8 mouse cellular contexts compared by ENCODE assay signal in the genomic region with DNA sequence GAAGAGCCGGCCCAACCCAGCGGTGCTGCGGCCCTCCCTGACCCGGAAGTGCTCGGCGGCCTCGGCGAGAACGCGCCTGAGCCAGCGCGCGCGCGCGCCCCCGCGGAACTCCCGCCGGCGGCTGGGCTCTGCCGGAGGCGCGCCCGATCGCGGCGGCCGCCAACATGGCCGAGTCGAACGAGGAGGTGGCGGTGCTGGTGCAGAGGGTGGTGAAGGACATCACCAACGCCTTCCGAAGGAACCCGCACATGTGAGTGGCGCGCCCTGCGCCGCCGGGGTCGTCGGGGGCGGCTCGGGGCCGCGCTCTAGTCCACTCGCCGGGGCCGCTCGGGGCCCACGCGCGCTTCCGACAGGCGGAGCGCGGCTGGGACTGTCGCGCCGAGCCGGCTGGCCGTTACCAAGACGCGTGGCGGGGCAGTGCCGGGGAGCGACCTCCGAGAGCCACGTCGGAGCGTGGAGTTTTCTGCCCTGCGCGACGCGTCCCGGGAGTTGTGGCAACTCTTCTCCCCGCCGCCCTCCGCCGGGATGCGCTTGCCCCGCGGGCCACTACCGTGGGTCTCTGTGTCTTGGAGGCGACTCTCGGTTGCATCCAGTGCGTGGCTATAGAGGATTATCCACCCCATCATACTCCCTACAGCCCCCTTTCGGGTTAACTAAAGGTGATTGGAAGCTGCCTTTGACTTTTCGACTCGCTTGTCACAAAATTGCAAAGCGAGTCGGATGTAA. TPM values are rescaled to one million over a fixed set of nuclear protein-coding genes. Genes with fewer than 3 reads are reported as not detected.
DNase-seq lines count a peak whose midpoint lies in the region; ATAC-seq lines count a peak whose summit lies in the region.

Gene Ptar1, plus strand, starts transcription at position 134 of the 726 bp plus-strand sequence.

- peak within 1 kb of the TSS; percentile 76 for H3K9ac ChIP-seq in hindbrain, embryonic 15.5 days

- peak; percentile 95 for ATAC-seq in hindbrain, embryonic 15.5 days (ENCODE audit: low FRiP score, low read depth)

- H3K27ac ChIP-seq in hindbrain, embryonic 15.5 days (replicated peaks), result peak within 1 kb of the TSS; percentile 94

- under 1% methylated on average over 93 of the region's 93 CpGs for WGBS in hindbrain, embryonic 15.5 days

- H3K27me3 ChIP-seq in hindbrain, embryonic 15.5 days, result no peaks in the 10 kb centered on the region

- H3K36me3 ChIP-seq in hindbrain, embryonic 15.5 days, result no peaks in the 10 kb centered on the region

- peak within 1 kb of the TSS; percentile 69 for H3K4me3 ChIP-seq in hindbrain, embryonic 15.5 days

- no peaks in the 10 kb centered on the region for H3K9me3 ChIP-seq in hindbrain, embryonic 15.5 days

- H3K4me1 ChIP-seq in hindbrain, embryonic 15.5 days (replicated peaks), result peaks cover 21% of the 10 kb centered on the region

- peak; percentile 52 for DNase-seq in WW6 (ENCODE audit: low read depth, low spot score)
- DNase-seq in cerebellum, postnatal 25 days, result peak; percentile 96 to 97
- peak; percentile 86 to 88 for DNase-seq in frontal cortex, postnatal 36 days (ENCODE audit: low spot score in 2 of 2)
- DNase-seq in left cerebral cortex, adult 18-20 months (ENCODE audit: low spot score in 2 of 2), result peak; percentile 84 to 90
- peak; percentile 95 for DNase-seq in lung, postnatal 4 days
- DNase-seq in retina, postnatal 1 day, result peak; percentile 92
- peak; percentile 95 for DNase-seq in thymus, postnatal 4 days

- H3K4me2 ChIP-seq in hindbrain, embryonic 15.5 days, result peak within 1 kb of the TSS; percentile 61

RNA-seq across cellular contexts. Expression of gene Ptar1, which starts in this region (rescaled TPM):
- polyA plus RNA-seq in hindbrain, embryonic 15.5 days (2015; fragmentation: Nextera tagmentation; extraction: Ambion mirVana), result 4.2 and 4.3 TPM in 2 replicates
- total RNA-seq in left cerebral cortex, adult 18-20 months (2021), result 10 to 100 TPM; 39.2 to 40.5 TPM

Comparison
In these comparisons a context has a peak if more than half of its experiments do, and no peak if none do; other contexts are left out.
1. Peak in every context shown above with its lines: DNase-seq, ATAC-seq, H3K4me3 ChIP-seq and H3K27ac ChIP-seq.